Mouse (Mus musculus) heart, adult 9 months (tissue): Measurements from ENCODE around the gene Hsp90ab1.

ENCODE experiments used
- DNase-seq, 2 experiments: peaks; one replicate each; pipeline ENCODE4 v3.0.0; 2022; ENCODE audit warnings: low spot score in 2 of 2

Gene Hsp90ab1

GRCm38 (mm10) chr17:45596631-45597396 is 23.7 kb upstream of the Hsp90ab1 start:
- peak; percentile 84 to 87 for DNase-seq

GRCm38 (mm10) chr17:45595736-45596390 is 22.8 kb upstream of the Hsp90ab1 start:
- no peak for DNase-seq

GRCm38 (mm10) chr17:45594881-45595735 is 22.0 kb upstream of the Hsp90ab1 start:
- DNase-seq, result peak; percentile 82 to 85

GRCm38 (mm10) chr17:45594195-45594594 is 21.1 kb upstream of the Hsp90ab1 start:
- no peak for DNase-seq

GRCm38 (mm10) chr17:45593479-45593878 is 20.4 kb upstream of the Hsp90ab1 start:
- DNase-seq, result no peak

- DNase-seq, result peak; percentile 66 to 73
Observed at GRCm38 (mm10) chr17:45592606-45593431, 19.7 kb upstream of the Hsp90ab1 start.

- peak; percentile 82 to 87 for DNase-seq
Observed at GRCm38 (mm10) chr17:45591701-45592605, 18.9 kb upstream of the Hsp90ab1 start.

GRCm38 (mm10) chr17:45590410-45590809 is 17.3 kb upstream of the Hsp90ab1 start:
- no peak for DNase-seq

GRCm38 (mm10) chr17:45589844-45590243 is 16.8 kb upstream of the Hsp90ab1 start:
- DNase-seq, result no peak

- DNase-seq, result no peak
Observed at GRCm38 (mm10) chr17:45589236-45589635, 16.2 kb upstream of the Hsp90ab1 start.

- no peak for DNase-seq
Observed at GRCm38 (mm10) chr17:45588370-45588769, 15.3 kb upstream of the Hsp90ab1 start.

- DNase-seq, result no peak
Observed at GRCm38 (mm10) chr17:45586449-45586837, 13.4 kb upstream of the Hsp90ab1 start.

GRCm38 (mm10) chr17:45585725-45586448 is 12.8 kb upstream of the Hsp90ab1 start:
- DNase-seq, result no peak

- DNase-seq, result peak; percentile 85 to 86
Observed at GRCm38 (mm10) chr17:45584939-45585678, 12.0 kb upstream of the Hsp90ab1 start.

- peak; percentile 94 for DNase-seq
Observed at GRCm38 (mm10) chr17:45584096-45584896, 11.2 kb upstream of the Hsp90ab1 start.

GRCm38 (mm10) chr17:45582715-45583355 is 9.8 kb upstream of the Hsp90ab1 start:
- DNase-seq, result no peak

GRCm38 (mm10) chr17:45582188-45582587 is 9.1 kb upstream of the Hsp90ab1 start:
- no peak for DNase-seq
